Mouse (Mus musculus) kidney, embryonic 15.5 days (tissue): ENCODE results near the gene Ercc4. TPM values are rescaled to one million over a fixed set of nuclear protein-coding genes. Genes with fewer than 3 reads are reported as not detected.

Source experiments
- ATAC-seq: fragments of 200-750 bp; cut with Nextera tagmentation; replicated peaks from 2 replicates; pipeline ENCODE4 v1.8.0; 2017; ENCODE audit warnings: moderate TSS enrichment; ENCODE audit not compliant: low FRiP score
- H3K27ac ChIP-seq: fragments of 300-500 bp; sonication (generic); 2 replicates; pipeline ENCODE4 v1.5.1; 2015; ENCODE audit warnings: mild to moderate bottlenecking, inconsistent platforms
- H3K27me3 ChIP-seq: fragments of 300-500 bp; sonication (generic); 2 replicates; pipeline ENCODE4 v1.6.1; 2015; ENCODE audit warnings: inconsistent platforms
- H3K36me3 ChIP-seq: fragments of 300-500 bp; sonication (generic); 2 replicates; pipeline ENCODE4 v1.6.1; 2015; ENCODE audit warnings: inconsistent platforms
- H3K4me1 ChIP-seq: fragments of 300-500 bp; sonication (generic); 2 replicates; pipeline ENCODE4 v1.6.1; 2015; ENCODE audit warnings: inconsistent platforms
- H3K4me2 ChIP-seq: fragments of 300-500 bp; sonication (generic); 2 replicates; pipeline ENCODE4 v1.6.1; 2015; ENCODE audit warnings: moderate library complexity, mild to moderate bottlenecking, inconsistent platforms
- H3K4me3 ChIP-seq: fragments of 300-500 bp; sonication (generic); replicated peaks from 2 replicates; pipeline ENCODE4 v1.5.1; 2015; ENCODE audit warnings: mild to moderate bottlenecking, inconsistent platforms
- H3K9ac ChIP-seq: fragments of 300-500 bp; sonication (generic); 2 replicates; pipeline ENCODE4 v1.6.1; 2015; ENCODE audit warnings: mild to moderate bottlenecking, inconsistent platforms
- H3K9me3 ChIP-seq: fragments of 300-500 bp; sonication (generic); replicated peaks from 2 replicates; pipeline ENCODE4 v1.6.1; 2016; ENCODE audit warnings: inconsistent platforms
- WGBS: fragments of 180-500 bp; shearing (Covaris S2); methylation state at CpG from one replicate; pipeline ENCODE4 v1.1.7; 2015; ENCODE audit warnings: mixed read lengths; 5-methylcytosine and 5-hydroxymethylcytosine counted together
- polyA plus RNA-seq: library from polyadenylated mRNA; unstranded; fragments of >200 nt; fragmentation: Nextera tagmentation; extraction: Ambion mirVana; gene quantifications from 2 replicates; pipeline ENCODE4 v1.2.1, GENCODE M21; 2015

Gene Ercc4
- polyA plus RNA-seq, 1 experiment from 2014 or later: 14.0 TPM

DNA sequence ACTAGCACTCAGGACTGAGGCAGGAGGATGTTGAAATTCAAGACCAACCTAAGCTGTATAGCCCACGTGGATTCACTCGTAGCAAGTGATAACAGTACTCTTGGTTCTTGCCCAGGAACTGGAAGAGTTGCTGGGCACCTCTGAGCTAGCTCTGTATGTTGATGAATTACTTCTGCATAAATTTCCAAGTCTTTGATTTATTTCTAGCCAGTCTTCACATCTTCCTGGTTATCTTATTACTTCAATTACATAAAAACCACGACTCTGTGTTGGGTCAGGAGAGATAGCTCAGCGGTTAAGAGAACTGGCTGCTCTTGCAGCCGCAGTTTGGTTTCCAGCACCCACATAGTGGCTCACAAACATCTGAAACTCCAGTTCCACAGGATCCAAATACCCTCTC is 43.0 kb downstream of the Ercc4 start:
- ATAC-seq: no peak
- Histone ChIP-seq H3K4me1 (no peaks in the 10 kb centered on the region), H3K36me3 (peaks cover 27% of the 10 kb centered on the region), H3K9me3 (no peaks in the 10 kb centered on the region), H3K9ac (no peak overlapping the region), H3K27ac (no peak overlapping the region), H3K27me3 (no peaks in the 10 kb centered on the region), H3K4me2 (no peak overlapping the region), H3K4me3 (no peak overlapping the region)
- WGBS: 77% methylated on average over 5 of the region's 5 CpGs

DNA sequence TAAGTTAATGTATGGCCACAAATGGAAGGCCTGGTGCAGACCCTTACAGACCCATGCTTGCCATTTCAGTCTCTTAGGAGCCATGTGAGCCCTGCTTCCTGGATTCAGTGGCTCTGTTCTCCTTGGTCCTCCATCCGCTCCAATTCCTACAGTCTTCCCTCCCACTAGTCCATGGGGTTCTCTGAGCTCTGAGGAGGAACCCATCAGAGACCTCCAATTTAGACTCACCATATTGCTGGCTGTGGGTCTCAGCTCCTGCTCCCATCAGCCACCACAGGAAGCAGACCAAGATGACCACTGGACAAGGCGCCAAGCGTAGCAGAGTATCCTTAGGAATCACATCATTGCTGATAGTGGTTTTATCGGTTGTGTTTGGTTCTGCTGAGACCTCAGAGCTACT is 43.7 kb downstream of the Ercc4 start:
- WGBS: 96% methylated on average over 4 of the region's 4 CpGs
- no peaks in the 10 kb centered on the region for H3K9me3 ChIP-seq
- no peaks in the 10 kb centered on the region for H3K27me3 ChIP-seq
- ATAC-seq: no peak
- no peak overlapping the region for H3K4me2 ChIP-seq
- H3K4me3 ChIP-seq: no peak overlapping the region
- no peak overlapping the region for H3K9ac ChIP-seq
- H3K27ac ChIP-seq: no peak overlapping the region
- H3K36me3 ChIP-seq: peaks cover 19% of the 10 kb centered on the region; the same call in 1 of the 2 replicates
- H3K4me1 ChIP-seq: no peaks in the 10 kb centered on the region

DNA sequence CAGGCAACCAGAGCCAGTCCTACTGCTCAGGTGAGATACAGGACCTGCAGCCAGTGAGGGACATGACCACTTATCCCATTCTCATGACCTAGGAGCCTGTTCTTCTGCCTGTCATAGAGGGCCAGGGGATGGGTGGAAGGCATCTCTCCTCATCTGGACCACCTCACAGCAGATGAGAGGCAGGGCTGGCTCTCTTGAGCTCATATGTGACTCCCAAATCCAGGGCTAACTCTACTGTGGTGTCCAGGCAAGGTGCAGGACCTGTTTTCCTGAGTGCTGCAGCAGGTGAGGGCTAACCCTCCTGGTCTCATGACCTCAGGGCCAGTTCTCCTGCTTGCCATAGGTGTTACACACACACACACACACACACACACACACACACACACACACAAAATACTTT is 44.9 kb downstream of the Ercc4 start:
- peaks cover 6% of the 10 kb centered on the region for H3K4me1 ChIP-seq
- no peak overlapping the region for H3K4me2 ChIP-seq
- no peaks in the 10 kb centered on the region for H3K27me3 ChIP-seq
- H3K9me3 ChIP-seq: no peaks in the 10 kb centered on the region
- H3K27ac ChIP-seq: no peak overlapping the region
- no peak overlapping the region for H3K4me3 ChIP-seq
- H3K9ac ChIP-seq: no peak overlapping the region
- H3K36me3 ChIP-seq: peaks cover 8% of the 10 kb centered on the region; the same call in 1 of the 2 replicates
- no peak for ATAC-seq

DNA sequence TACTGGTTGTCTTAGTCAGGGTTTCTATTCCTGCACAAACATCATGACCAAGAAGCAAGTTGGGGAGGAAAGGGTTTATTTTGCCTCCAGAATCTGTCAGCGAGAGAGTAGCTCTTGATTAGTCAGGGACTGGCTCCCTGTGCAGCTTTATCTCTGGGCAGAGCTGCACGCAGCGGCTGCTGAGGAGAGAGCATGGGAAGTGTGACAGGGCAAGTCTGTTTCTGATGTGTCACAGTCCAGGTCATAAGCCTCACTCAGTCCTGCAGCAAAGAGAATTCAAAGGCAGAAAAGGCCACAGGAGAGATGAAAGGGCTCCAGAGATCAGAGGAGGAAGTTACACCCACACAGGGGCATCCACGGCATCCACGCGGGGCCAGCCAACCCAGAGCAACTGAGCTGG is 47.8 kb downstream of the Ercc4 start:
- Histone ChIP-seq H3K4me1 (peaks cover 15% of the 10 kb centered on the region), H3K27ac (no peak overlapping the region), H3K9me3 (no peaks in the 10 kb centered on the region), H3K36me3 (no peaks in the 10 kb centered on the region), H3K9ac (no peak overlapping the region), H3K27me3 (no peaks in the 10 kb centered on the region), H3K4me3 (no peak overlapping the region), H3K4me2 (no peak overlapping the region)
- no peak for ATAC-seq
- 20% methylated on average over 6 of the region's 6 CpGs for WGBS

DNA sequence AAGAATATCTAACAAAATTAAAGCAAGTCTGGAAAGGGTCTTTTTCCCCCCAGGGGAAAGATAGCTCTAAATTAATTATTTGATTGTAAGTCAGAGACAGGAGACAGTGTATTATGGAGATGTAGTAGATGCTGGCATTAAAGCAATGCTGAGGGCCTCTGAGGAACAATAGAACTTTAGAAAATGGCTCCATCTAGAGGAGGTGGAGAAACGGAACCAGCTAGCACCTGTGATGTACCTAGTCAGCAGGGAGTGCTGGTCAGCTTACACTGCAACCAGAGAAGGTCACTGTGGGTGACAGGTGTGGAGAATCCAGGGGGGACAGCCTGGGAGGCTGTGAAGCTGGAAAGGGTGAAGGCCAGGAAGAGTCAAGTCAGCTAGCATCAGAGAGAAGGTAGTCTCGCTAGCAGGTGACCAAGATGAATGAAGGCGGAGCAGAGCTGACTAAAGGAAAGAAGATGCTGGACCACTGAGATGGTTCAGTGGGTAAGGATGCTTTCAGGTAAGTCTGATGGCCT is 48.7 kb downstream of the Ercc4 start:
- H3K36me3 ChIP-seq: no peaks in the 10 kb centered on the region
- peaks cover 15% of the 10 kb centered on the region for H3K4me1 ChIP-seq
- no peaks in the 10 kb centered on the region for H3K27me3 ChIP-seq
- H3K4me3 ChIP-seq: no peak overlapping the region
- H3K4me2 ChIP-seq: no peak overlapping the region
- no peak overlapping the region for H3K9ac ChIP-seq
- ATAC-seq: no peak
- H3K27ac ChIP-seq: no peak overlapping the region
- 61% methylated on average over 3 of the region's 3 CpGs for WGBS
- no peaks in the 10 kb centered on the region for H3K9me3 ChIP-seq

DNA sequence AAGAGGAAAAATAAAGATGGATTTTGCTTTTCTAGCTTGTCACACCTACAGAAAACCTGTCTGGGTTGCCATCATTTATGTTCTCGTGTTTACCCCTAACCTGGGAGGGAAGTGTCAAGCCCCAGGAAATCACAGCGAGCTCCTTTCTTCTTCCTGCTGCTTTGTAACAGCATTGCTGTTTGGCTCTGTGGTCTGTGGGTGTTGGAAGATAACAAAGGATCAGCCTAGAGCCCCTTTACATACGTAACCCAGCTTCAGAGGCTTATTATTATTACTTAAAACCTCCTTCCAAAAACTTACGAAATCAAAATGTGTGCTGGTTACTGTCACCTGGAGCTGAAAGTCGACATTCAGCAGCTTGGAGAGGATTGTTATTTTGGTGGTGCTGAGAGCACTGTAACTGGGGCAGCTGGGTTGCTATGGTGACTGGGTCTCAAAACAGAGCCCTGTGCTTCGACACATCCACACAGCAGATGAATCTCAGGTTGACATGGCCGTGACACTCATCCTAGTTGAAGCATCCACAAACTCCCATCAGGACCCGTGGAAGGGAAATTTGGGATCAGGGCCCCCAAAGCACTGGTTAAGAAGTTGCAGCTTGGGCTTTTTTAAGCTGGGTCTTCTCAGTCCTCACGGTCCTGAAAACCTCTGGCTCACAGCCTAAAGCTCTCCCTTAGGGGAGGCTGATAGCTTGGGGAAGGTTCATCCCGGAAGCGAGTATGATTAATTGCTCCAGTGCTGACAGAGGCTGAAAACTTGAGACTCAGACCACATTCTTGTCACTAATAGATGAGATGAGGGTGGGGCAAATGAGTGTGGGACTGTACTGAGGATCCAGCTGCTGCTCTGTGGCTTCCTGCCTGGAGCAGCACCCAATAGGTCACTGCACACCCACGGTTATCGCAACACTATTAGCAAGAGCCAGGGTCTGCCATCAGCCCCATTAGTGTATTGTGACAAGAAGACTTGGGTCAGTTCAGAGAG is 49.7 kb downstream of the Ercc4 start:
- peak overlapping the region; percentile 39; the same call in 1 of the 2 replicates for H3K4me3 ChIP-seq
- H3K27me3 ChIP-seq: no peaks in the 10 kb centered on the region
- no peak overlapping the region for H3K9ac ChIP-seq
- H3K4me2 ChIP-seq: peak overlapping the region; percentile 65
- no peaks in the 10 kb centered on the region for H3K9me3 ChIP-seq
- peak; percentile 72 for ATAC-seq
- WGBS: 27% methylated on average over 13 of the region's 13 CpGs
- H3K27ac ChIP-seq: no peak overlapping the region
- peaks cover 15% of the 10 kb centered on the region for H3K4me1 ChIP-seq
- H3K36me3 ChIP-seq: no peaks in the 10 kb centered on the region

DNA sequence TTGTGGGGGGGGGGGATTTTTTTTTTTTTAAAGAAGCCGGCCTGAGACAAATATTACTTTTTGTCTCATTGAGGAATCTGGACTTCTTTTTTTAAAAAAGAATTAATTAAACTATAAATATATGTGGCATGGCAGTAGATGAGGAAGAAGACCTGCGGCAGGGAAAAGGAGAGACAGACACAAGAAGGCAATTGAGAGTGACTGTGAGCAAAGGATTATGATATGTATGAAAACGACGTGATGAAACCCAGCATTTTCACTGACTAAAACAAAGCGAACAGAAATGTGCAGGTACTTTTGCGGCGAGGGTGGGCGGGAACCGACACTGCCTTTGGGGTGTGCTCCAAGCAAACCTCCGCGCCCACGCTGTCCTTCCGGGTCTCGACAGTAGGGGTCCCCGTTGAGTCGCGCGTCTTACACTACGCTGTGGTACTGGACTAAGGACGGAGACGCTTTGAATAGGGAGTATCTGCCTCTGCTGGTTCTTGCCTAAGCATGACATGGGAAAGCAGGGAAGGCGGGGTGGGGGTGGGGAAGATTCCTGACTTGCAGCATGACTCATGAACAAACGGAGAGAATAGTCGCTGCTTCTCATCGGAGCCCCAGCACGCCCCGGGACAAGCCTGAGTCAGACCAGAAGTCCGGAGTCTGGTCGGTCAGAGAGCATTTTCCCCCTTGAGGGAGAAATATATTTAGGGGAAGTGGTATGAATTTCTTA is 50.6 kb downstream of the Ercc4 start:
- no peaks in the 10 kb centered on the region for H3K27me3 ChIP-seq
- ATAC-seq: peak; percentile 96
- peak overlapping the region; percentile 65 for H3K4me2 ChIP-seq
- H3K9ac ChIP-seq: no peak overlapping the region
- peak overlapping the region; percentile 39 for H3K4me3 ChIP-seq
- 4% methylated on average over 29 of the region's 29 CpGs for WGBS
- H3K4me1 ChIP-seq: peaks cover 15% of the 10 kb centered on the region
- peak overlapping the region; percentile 45; the same call in 1 of the 2 replicates for H3K27ac ChIP-seq
- H3K36me3 ChIP-seq: no peaks in the 10 kb centered on the region
- no peaks in the 10 kb centered on the region for H3K9me3 ChIP-seq

DNA sequence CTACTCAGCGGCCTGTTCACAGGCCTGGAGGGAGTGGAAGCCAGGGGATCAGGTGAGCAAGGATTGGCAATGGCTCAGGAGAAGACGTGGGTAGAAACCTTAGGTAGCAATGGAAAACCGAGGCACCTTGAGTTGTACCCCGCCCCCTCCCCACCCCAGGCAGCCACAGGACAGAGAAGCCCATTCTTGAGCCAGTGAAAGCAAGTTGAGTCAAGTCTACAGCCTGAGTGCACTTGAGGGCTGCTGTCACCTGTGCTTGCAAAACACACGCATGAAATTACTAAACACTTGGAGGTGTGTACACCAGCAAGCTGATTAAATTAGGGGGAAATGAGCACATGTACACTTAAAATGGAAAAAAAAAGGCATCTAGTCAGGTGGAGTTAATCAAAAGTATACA is 52.0 kb downstream of the Ercc4 start:
- H3K4me3 ChIP-seq: no peak overlapping the region
- no peak overlapping the region for H3K27ac ChIP-seq
- ATAC-seq: no peak
- no peaks in the 10 kb centered on the region for H3K27me3 ChIP-seq
- no peak overlapping the region for H3K9ac ChIP-seq
- WGBS: 90% methylated on average over 5 of the region's 5 CpGs
- no peaks in the 10 kb centered on the region for H3K9me3 ChIP-seq
- no peak overlapping the region for H3K4me2 ChIP-seq
- H3K36me3 ChIP-seq: no peaks in the 10 kb centered on the region
- peaks cover 15% of the 10 kb centered on the region for H3K4me1 ChIP-seq

DNA sequence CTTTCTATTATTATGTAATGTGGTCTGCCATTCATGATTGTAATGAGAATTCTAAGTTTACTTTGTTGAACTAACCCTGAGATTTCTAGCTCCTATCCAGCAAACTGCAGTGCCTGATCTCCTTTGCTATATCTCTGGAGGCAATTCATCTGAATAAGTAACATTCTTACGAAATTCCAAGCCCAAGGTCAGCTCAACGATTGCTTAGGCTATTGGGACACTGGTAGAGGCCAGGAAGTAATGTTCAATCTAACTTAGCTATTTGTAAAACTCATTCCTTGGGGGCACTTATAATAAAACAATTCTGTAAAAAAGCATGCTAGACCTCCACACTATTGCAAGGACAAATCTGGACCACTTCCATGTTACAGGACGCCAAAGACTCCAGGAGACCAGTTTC is 58.2 kb downstream of the Ercc4 start:
- H3K4me2 ChIP-seq: no peak overlapping the region
- H3K27me3 ChIP-seq: no peaks in the 10 kb centered on the region
- ATAC-seq: no peak
- H3K4me1 ChIP-seq: no peaks in the 10 kb centered on the region
- peaks cover 8% of the 10 kb centered on the region; the same call in 1 of the 2 replicates for H3K9me3 ChIP-seq
- H3K9ac ChIP-seq: no peak overlapping the region
- no peak overlapping the region for H3K27ac ChIP-seq
- H3K36me3 ChIP-seq: no peaks in the 10 kb centered on the region
- WGBS: 75% methylated on average over 3 of the region's 3 CpGs
- H3K4me3 ChIP-seq: no peak overlapping the region

DNA sequence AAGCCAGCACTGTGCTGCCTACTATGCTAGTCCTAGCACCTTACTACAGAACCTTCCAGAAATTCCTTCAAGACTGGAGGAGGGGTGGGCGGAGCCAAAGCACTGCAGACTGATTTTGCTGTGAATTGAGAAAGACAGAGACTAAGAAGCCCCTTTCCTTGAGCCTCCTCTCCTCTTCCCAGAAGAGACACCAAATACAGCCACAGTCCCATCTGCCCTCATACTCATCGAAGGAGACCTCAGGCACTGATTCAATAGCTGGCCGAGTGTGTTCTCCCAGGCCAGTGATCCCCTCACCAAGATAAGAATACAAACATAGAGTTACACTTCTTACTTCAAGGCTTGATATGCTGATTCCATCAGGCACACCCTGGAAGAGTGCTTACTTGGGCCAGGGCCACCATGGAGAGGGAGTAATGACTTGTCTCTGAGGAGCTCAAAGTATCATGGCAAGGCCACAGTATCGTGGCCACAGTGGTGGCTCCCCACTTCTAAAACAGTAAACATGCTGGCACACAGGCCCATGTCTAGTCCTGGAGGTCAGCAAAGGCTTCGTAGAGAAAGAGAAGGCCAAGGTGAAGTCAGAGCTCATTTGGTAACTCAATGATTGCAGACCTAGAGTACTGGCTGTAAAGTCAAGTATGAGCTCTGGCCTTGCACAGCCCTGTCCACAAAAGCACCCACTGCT is 63.7 kb downstream of the Ercc4 start:
- no peaks in the 10 kb centered on the region for H3K36me3 ChIP-seq
- 90% methylated on average over 5 of the region's 5 CpGs for WGBS
- H3K9ac ChIP-seq: no peak overlapping the region
- H3K27ac ChIP-seq: no peak overlapping the region
- H3K4me3 ChIP-seq: no peak overlapping the region
- no peaks in the 10 kb centered on the region for H3K9me3 ChIP-seq
- H3K4me2 ChIP-seq: no peak overlapping the region
- no peaks in the 10 kb centered on the region for H3K4me1 ChIP-seq
- ATAC-seq: no peak
- H3K27me3 ChIP-seq: no peaks in the 10 kb centered on the region

DNA sequence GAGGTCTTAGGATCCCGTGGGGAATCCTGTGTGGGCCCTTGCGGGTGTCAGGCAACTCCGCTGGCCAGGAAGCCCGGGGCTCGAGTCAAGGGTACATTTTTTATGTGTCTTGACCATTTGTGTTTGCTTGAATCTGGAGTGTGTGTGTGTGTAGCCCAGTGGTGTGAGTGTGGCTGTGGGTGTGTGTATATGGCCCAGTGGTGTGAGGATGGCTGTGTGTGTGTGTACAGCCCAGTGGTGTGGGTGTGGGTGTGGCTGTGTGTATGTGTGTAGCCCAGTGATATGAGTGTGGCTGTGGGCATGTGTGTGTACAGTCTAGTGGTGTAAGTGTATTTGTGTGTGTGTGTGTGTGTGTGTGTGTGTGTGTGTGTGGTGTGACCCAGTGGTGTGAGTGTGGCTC is 73.0 kb downstream of the Ercc4 start:
- 90% methylated on average over 5 of the region's 5 CpGs for whole genome bisulfite sequencing
- Histone ChIP-seq H3K4me1 (0 out of 2 replicates have a peak, but pooled peaks cover 3% of the 10 kb centered on the region), H3K9me3 (peaks cover 10% of the 10 kb centered on the region; the same call in 1 of the 2 replicates), H3K4me3 (no peak overlapping the region), H3K27ac (no peak overlapping the region), H3K4me2 (no peak overlapping the region), H3K9ac (no peak overlapping the region), H3K27me3 (no peaks in the 10 kb centered on the region), H3K36me3 (no peaks in the 10 kb centered on the region)
- no peak for ATAC-seq
